In the genomic region with DNA sequence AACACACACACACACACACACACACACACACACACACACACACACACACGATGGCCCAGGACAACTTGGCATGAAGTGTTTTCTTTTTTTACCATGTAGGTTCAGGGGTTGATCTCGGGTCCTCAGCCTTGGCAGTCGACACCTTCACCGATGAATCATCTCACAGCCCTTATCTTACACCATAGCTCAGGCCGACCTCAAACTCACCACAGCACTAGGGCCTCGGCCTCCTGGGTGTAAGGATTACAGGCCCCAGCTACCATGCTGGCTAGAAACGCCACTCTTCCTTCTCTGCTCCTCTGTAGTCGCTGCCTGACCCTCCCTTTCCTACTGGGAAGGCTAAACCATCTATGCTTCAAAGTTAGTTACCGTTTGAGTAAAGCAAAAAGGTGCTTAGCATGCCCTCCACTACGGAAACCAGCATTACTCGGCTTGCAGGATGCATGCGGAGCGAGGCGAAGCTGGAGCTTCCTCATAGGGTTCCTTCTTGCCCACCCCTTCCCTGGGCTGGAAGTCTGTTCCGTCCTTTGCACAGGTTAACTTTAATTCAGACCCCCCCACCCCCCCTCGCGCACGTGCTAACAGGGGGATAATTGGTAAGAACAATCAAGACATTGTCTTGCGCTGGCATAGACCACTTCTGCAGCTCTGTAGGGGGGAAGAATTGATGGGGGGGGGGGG, we compare ENCODE assay signal across 12 mouse cellular contexts. TPM values are rescaled to one million over a fixed set of nuclear protein-coding genes. Genes with fewer than 3 reads are reported as not detected.
DNase-seq lines count a peak whose midpoint lies in the region; ATAC-seq lines count a peak whose summit lies in the region.
"Had no signal": no experiment of that assay in that cellular context is flagged by ENCODE, and none has a peak within 500 bp of the region (broad histone marks: within the 10 kb centered on the region; RNA-seq: fewer than 3 reads in every experiment).

No protein-coding gene starts in this region.

- peak overlapping the region; percentile 21; the same call in 1 of the 2 replicates for H3K9ac ChIP-seq in forebrain, embryonic 12.5 days
- H3K9ac ChIP-seq: liver, embryonic 14.5 days had no signal

- H3K9me3 ChIP-seq in forebrain, embryonic 12.5 days: no peaks in the 10 kb centered on the region
- H3K9me3 ChIP-seq: G1E had no signal

- ATAC-seq in forebrain, embryonic 12.5 days (ENCODE audit: low FRiP score): peak; percentile 13; the same call in 1 of the 2 replicates
- peak; percentile 98 for ATAC-seq in megakaryocyte progenitor cell, adult 5-6 weeks (replicated peaks; ENCODE audit: poor library complexity)

- DNase-seq in 3134 (ENCODE audit: extremely low read depth, insufficient read length, low spot score) (peak; percentile 42), MN1 (ENCODE audit: low spot score) (peak; percentile 41)
- DNase-seq in ovary, postnatal 14 days (ENCODE audit: low spot score): no peak
- no peak for DNase-seq in left cerebral cortex, postnatal 10 days (ENCODE audit: extremely low spot score in 1 of 2, low spot score in 2 of 2)
- DNase-seq in retina, embryonic 14.5 days (ENCODE audit: low spot score): no peak
- DNase-seq in adrenal gland, postnatal 14 days: no peak
- DNase-seq: kidney, postnatal 25 days had no signal

- H3K27me3 ChIP-seq in forebrain, embryonic 12.5 days: peaks cover 54% of the 10 kb centered on the region

- WGBS in forebrain, embryonic 12.5 days: 6% methylated on average over 19 of the region's 19 CpGs

- intact Hi-C loops in left cerebral cortex, postnatal 10 days (cut with DNase I): loop anchor here (5.0 kb wide), 1 partner anchor 32 kb away; the partner anchor contains the start of gene Sez6

- H3K4me3 ChIP-seq in forebrain, embryonic 12.5 days (replicated peaks): peak overlapping the region; percentile 13

- peak overlapping the region; percentile 42 for H3K4me2 ChIP-seq in forebrain, embryonic 12.5 days

- H3K4me1 ChIP-seq in forebrain, embryonic 12.5 days: peaks cover 44% of the 10 kb centered on the region

- H3K27ac ChIP-seq in forebrain, embryonic 12.5 days: peak overlapping the region; percentile 93
- H3K27ac ChIP-seq: liver, embryonic 14.5 days had no signal

- 0 out of 2 replicates have a peak, but pooled peaks cover 2% of the 10 kb centered on the region for H3K36me3 ChIP-seq in forebrain, embryonic 12.5 days (replicated peaks)
- H3K36me3 ChIP-seq: G1E had no signal

RNA-seq across cellular contexts. Expression of gene Phf12, which starts 18.0 kb away (rescaled TPM):
- polyA plus RNA-seq in forebrain, embryonic 12.5 days (2016; fragmentation: Nextera tagmentation; extraction: Ambion mirVana): 29.1 and 29.6 TPM in 2 replicates
- 61.8 and 64.3 TPM in 2 replicates for total RNA-seq in megakaryocyte progenitor cell, adult 5-6 weeks (2015)
- 25.9 and 28.8 TPM in 2 replicates for total RNA-seq in megakaryocyte progenitor cell, adult 5-6 weeks (2017)
- total RNA-seq in left cerebral cortex, postnatal 10 days (2021): 10 to 100 TPM; 48.9 to 51.4 TPM
- total RNA-seq in adrenal gland, postnatal 14 days (2021): 52.2 and 60.9 TPM in 2 replicates

RNA-seq across cellular contexts. Expression of gene Sez6, which starts 34.0 kb away (rescaled TPM):
- 54.0 and 62.2 TPM in 2 replicates for polyA plus RNA-seq in forebrain, embryonic 12.5 days (2016; fragmentation: Nextera tagmentation; extraction: Ambion mirVana)
- not detected in 2 replicates for total RNA-seq in megakaryocyte progenitor cell, adult 5-6 weeks (2015)
- total RNA-seq in megakaryocyte progenitor cell, adult 5-6 weeks (2017): not detected in 2 replicates
- total RNA-seq in left cerebral cortex, postnatal 10 days (2021): 100 to 1,000 TPM; 226 to 231 TPM
- total RNA-seq in adrenal gland, postnatal 14 days (2021): 3.5 and 3.8 TPM in 2 replicates
- polyA plus RNA-seq: heart, postnatal 0 days had no signal

Comparison
In these comparisons a context has a peak if more than half of its experiments do, and no peak if none do; other contexts are left out.
1. DNase-seq: peak in 3134 (single experiment) and MN1 (single experiment); none in ovary, postnatal 14 days (single experiment), left cerebral cortex, postnatal 10 days (0 of 2), retina, embryonic 14.5 days (single experiment) and adrenal gland, postnatal 14 days (single experiment).
2. RNA of gene Sez6, which starts 34.0 kb away (total RNA-seq): 226 to 231 TPM in left cerebral cortex, postnatal 10 days; 3.5 to 3.8 TPM in adrenal gland, postnatal 14 days and not detected in megakaryocyte progenitor cell, adult 5-6 weeks; every median in the first group is over 10 times any median in the second.